Mouse (Mus musculus): ENCODE measurements around the gene Gm20662.

Gene Gm20662

DNA sequence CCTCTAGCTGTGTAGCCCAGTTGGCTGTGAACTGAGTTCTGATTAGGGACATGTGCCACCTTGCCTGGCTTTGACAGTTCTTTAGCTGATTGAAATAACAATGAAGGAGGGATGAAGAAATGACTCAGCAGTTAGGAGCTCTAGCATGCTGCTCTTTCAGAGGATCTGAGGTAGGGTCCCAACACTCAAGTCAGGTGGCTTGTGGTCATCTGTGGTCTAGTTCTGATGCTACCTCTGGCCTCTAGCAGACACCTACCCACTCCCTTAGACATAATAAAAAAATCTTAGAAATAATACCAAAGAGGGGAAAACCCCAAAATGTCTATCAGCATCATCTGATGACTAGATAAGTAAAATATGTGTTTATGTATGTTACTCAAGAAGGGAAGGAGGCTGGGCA, 14.2 kb downstream of the Gm20662 start:
- peak; percentile 36 for DNase-seq (ENCODE audit: low read depth, low spot score)

DNA sequence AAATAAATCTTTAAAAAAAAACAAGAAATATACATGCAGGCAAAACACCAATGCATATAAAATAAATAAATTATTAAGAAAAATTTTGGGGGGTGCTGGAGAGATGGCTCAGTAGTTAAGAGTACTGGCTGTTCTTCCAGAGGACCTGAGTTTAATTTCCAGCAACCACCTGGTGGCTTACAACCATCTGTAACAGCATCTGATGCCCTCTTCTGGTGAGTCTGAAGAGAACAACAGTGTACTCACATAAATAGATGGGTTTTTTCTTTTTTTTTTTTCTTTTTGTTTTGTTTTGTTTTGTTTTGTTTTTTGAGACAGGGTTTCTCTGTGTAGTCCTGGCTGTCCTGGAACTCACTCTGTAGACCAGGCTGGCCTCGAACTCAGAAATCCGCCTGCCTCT, 17.4 kb downstream of the Gm20662 start:
- peak; percentile 28 for DNase-seq (ENCODE audit: low read depth, low spot score)

DNA sequence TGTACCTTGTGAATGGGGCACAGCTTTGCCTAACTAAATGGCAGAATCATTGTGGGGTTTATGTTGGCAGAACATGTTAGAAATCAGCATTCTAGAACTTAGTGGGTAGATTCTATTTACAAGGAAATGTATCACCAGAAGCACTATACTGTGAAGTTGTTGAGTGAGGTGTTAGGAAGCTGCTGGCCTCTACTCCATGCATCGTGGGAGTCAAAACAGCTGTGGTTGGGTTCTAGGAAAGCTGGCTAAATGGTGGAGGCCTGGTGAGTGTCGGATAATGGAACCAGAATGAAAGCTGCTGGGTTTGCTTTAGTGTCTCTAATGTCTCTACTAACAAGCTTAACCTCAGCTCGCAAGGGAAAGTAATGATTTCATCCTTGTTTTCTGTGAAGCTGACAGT, 21.0 kb downstream of the Gm20662 start:
- no peak for DNase-seq (ENCODE audit: low read depth, low spot score)

DNA sequence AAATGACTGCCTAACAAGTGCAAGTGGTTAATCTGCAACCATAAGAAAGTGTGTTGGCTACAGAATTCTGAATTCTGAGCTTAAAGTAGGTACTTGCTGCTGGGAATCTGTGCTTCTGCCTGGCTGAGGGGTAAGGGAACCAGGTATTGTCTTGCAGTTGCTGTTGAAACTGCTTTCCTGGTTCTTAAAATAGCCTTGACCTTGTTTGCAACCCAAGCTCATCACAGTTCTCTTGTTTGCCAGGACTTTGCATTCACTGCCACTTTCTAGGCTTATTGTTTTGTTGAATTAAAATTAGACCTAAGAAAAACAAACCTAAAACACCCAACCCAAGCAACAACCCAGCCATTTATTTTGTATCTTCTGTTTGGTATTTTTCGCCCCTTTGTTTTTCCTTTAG, 24.6 kb downstream of the Gm20662 start:
- no peak for DNase-seq (ENCODE audit: low read depth, low spot score)

DNA sequence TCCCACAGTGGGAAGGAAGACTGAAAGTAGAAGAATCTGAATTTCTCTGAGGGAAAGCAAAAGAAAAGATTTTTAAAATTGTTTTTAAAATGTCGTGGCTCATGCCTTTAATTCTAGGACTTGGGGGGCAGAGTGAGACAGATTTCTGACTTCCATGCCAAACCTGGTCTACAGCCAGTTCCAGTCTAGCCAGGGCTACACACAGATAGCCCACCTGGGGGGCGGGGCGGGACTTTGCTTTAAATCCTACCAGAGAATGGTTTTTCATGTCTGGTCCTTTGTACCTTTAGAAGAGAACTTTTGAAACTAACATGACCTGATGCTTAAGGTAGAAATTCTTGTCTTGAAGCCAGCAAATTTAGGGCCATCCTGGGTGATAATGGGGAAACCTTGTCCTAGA, 27.1 kb downstream of the Gm20662 start:
- DNase-seq (ENCODE audit: low read depth, low spot score): no peak

DNA sequence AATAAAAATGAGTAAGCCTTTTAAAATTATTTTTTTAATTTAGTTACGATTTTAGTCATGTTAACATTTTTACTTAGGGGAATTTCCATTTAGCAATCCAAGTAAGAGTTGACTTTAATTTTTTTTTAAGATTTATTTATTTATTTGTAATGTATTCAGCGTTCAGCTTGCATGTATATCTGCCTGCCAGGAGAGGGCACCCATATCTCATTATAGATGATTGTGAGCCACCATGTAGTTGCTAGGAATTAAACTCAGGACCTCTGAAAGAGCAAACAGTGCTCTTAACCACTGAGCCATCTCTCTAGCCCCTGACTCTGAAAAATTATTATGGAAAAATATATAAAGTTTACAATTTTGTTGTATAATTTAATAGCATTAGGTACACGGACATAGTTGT, 30.4 kb downstream of the Gm20662 start:
- peak; percentile 63 for DNase-seq (ENCODE audit: low read depth, low spot score)

DNA sequence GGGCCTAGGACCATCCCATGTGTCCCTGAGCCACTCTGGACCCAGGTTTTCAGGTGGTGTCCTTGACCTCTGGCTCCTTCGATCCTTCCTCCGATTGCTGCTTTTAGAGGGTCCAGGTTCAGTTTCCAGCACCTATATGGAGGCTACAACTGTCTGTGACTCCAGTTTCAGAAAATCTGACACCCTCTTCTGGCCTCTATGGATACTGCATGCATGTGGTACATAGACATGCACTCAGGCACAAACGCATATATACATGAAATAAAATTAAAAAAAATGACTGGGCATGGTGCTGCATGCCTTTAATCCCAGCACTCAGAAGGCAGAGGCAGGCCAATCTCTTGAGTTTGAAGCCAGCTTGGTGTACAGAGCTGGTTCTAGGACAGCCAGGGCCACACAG, 31.7 kb downstream of the Gm20662 start:
- DNase-seq (ENCODE audit: low read depth, low spot score): no peak

DNA sequence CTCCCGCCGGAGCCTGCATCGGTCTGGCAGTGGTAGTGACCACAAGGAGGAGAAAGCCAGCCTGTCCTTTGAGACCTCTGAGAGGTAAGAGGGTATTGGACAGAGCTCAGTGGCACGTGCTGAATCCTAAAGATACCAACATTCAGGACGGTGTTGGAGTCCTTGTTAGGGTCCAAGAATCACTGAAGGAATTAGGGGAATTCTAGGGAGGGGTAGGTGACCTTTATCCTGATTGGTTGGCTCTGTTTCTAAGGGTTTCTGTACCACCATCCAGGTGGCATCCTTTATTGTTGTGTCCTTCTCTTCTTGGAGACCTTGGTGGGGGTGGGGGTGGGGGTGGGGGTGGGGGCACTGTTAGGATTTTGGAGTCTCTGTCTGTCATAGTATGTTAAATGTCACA, 36.0 kb downstream of the Gm20662 start:
- no peak for DNase-seq (ENCODE audit: low read depth, low spot score)

DNA sequence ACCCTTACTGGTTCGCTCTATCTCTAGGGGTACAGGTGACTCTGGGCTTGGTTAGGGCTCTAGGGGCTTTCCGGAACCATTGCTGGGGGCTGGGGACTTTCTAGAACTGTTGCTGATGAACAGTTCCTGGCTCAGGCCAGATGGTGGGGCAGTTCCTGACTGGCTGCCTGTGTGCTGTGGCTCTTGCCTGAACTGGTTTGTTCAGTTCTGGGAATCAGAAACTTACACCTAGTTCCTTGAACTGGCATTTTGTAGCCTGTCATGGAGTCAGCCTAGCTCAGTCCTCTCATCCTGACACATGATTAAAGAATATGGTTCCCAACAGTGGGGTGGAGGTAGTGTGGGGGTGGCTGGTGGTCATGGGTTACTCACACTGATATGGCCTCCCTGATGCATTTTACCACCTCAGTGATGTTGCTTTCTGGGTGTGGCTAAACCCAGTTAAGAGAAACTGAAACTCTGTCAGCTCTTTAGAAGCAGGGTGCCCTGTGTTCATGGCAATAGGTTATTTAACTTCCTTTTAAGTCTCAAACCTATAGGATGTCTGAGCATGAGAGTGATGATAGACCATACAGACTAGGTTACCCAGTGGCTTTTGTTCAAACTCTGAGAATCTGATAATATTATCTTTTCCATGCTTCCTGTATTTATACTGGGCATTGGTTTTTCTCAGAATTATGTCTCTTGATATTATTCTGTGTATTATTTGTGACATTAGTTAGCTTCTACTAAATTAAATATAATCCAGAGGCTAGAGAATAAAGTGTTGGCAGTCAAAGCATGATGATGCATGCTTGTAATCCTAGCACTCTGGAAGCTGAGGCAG, 39.4 kb downstream of the Gm20662 start:
- DNase-seq (ENCODE audit: low read depth, low spot score): peak; percentile 84

DNA sequence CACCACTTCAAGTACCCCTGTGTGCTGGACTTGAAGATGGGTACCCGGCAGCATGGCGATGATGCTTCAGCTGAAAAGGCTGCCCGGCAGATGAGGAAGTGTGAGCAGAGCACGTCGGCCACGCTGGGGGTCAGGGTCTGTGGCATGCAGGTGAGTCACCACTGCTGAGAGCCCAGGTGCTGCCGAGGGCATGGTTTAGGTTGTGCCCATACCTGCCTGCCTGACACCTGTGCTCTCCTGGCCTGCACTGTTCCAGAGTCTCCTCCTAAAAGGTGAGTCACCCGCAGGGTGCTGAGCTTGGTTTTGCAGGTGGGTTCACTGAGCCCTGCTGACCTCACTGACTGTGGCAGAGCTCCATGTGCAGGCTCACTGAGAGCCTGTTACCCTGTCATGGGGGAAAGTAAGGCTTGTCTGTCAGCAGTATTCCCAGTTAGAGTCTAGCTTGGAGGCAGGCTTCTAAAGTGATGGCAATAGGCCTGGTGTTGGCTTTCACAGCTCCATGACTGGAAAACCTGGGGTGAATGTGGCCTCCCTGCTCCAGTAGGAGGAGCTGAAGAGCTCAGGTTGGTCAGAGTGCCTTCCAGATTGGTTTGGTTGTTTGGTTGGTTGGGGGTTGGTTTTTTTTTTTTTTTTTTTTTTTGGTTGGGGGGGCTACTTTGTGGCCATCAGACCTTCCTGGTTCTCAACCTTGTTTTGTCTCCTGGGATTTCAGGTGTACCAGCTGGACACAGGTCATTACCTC, 48.8 kb downstream of the Gm20662 start:
- no peak for DNase-seq (ENCODE audit: low read depth, low spot score)

DNA sequence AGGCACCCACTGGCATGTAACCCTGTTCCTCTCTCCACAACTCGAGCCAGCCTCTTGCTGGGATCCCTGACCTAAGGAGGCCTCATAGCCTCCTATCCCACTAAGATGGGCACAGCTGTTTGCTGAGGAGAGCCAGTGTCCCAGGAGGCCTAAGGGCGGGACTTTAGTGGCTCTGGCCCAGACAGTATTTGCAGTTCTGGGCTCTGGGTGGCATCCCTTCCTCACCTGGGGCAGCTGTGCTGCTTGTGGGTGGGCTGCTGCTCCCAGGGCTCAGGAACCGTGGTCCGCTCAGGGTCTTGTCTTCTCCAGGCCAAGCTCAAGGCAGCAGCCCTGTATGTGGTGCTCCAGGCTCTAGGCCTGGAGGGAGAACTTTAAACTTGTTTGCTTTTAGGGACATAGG, 50.4 kb downstream of the Gm20662 start:
- DNase-seq (ENCODE audit: low read depth, low spot score): no peak

DNA sequence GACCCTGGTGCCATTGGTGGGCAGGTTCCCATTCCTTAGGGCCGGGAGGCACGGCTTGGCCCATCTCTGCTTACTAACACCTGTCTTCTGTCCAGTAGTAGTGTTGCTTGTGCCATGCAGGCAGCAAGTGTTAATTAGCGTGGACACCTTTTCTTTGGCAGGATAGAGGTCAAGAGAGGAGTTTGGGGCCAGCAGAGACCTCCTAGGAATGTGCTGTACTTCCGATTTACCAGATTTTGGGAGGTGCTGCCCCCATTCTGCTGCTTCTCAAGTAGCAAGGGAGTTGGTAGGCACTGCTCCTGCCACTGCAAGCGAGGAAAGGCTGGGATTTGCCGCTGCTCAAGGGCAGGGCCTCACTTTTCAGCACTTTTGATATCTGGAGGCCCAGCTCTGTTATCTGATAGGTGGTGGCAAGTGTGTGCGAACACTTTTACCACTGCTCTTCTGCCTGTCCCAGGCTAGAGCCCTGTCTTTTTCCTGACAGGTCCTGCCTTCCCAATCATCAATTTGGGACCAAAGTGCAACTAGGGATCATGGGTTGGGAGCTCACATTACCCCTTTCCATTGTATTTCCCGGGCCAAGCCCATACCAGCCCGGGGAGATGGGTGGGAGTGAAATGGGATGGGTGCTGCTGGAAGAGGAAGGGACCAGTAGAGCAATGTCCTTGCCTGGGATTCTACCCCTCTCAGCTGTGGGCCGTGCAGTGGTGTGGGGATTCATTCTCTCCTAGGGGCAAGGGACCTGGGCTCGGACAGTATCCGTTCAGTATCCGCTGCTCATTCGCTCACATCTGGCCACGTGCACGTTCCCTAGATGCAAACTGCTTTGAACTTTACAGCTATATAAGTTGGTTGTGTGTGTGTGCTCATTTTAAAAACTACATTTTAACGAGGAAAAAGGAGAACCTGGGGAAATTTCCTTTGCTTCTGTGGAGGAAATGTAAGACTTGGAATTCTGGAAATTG, 51.7 kb downstream of the Gm20662 start:
- no peak for DNase-seq (ENCODE audit: low read depth, low spot score)

DNA sequence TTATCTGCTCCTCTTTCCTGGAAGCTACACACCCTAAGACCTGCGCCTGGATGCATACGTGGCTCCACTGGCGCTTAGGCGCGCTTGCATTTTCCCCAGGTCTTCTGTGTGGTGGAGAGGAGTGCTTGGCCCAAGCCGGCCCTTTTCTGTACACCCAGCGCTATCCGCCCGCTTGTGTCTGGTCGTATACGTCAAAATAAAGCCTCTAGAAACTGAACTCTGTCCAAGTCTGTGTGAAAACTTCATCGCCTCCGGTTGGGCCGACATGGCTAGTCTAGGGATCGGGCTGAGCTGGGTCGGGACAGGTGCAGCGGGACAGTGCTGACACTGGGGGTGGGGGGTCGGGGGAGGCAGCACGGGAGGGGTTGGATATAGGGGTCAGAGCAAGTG, 52.4 kb downstream of the Gm20662 start:
- no peak for DNase-seq (ENCODE audit: low read depth, low spot score)

DNA sequence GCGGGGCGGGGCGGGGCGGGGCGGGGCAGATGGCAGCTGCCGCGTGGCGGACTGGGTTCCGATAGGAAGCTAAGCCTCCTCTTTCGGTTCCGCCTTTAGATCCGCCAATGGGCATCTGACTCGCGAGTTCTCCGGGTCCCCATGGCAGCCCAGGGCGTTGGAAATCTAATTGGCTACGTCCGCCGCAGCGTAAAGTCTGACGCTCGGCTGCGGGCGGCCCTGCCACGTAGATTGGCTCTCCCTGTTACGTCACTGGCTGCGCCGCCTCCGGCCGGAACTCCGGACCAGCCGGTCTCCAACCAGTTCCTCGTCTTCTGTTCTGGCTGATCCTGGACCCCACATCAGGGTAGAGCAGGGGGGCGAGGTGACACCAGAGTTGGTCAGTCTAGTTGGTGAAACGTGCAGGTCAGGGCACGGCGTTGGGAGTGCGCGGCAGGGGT, 52.9 kb downstream of the Gm20662 start, which contains the start of gene Gmppb:
Gene Gmppb, plus strand, starts transcription at position 227 of the 440 bp plus-strand sequence.
- peak; percentile 98 for DNase-seq (ENCODE audit: low read depth, low spot score)

DNA sequence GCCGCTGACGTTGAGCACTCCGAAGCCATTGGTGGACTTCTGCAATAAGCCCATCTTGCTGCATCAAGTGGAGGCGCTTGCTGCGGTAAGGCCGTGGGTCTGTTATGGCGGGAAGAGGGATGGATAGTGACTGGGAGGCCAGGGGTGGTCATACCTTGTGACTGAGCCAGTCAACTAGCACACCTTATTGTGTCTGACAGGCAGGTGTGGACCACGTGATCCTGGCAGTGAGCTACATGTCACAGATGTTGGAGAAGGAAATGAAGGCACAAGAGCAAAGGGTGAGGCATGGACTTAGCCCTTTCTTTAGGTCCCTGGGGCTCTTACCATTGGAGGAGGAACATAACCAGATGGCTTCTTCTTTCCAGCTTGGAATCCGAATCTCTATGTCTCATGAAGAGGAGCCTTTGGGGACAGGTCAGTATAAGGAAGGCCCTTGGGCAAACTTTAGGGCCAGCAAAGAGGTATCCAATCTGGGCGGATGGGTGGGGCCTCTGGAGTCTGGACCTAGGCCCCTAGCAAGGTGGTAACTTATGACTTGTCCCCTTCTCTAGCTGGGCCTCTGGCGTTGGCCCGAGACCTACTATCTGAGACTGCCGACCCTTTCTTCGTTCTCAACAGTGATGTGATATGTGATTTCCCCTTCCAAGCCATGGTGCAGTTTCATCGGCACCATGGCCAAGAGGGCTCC, 53.6 kb downstream of the Gm20662 start:
- DNase-seq (ENCODE audit: low read depth, low spot score): peak; percentile 68

DNA sequence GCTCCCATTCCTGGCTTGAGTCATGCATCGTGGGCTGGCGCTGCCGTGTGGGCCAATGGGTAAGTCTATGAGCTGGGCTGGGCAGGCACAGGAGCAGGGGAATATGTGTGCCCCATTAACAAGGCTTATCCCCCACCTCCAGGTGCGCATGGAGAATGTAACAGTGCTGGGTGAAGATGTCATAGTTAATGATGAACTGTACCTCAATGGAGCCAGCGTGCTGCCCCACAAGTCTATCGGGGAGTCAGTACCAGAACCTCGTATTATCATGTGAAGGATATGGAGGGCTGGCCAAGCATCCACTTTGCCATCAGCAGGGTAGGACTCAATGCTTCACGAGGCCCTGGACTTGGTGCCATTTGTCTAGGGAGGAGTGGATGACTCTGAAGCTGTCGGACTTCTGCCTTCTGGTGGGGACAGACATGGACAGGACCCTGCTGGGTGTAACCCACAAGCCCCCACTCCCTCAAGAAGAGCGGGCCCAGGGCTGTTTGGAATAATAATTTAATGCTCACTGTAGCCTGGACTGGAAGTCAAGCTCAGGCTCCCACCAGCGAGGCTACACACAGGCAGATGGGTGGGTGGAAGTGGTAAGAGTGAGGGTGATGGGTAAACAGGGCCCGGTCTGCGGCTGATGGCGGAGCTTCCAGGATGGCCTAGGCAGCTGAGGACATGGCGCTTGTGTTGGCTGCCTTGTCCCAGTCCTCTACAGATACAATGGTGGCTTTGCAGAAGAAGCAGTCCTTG, 55.2 kb downstream of the Gm20662 start:
- no peak for DNase-seq (ENCODE audit: low read depth, low spot score)

DNA sequence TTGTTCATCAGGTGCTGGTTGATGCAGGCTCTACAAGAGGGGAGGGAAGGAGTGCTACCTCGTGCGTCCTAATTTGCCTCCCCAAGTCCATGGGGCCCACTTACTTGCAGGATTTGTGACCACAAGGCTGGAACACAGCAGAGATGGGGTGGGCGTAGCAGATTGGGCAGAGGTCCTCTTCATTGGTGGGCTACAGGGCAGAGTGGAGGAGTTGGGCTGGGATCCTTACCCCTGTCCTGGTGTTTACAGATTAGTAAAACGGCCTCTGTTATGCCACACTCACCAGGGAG, 55.7 kb downstream of the Gm20662 start:
- no peak for DNase-seq (ENCODE audit: low read depth, low spot score)

DNA sequence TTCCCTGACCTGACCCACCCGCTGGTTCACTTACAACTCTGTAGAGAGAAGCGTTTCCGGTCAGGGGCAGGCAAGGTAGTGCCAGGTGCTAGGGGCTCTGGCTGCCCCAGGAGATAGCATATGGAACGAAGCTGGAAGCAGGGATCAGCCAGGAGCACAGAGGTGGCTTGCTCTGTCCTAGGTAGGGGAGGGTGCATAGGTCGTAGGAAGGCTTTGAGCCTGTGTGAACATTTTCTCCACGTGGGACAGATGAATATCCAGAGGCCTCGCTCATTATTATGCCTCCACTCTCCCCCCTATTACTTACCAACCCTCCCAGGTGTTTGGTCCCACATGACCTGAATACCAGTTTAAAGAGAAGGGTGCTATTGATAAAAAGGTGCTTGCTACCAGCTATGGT, 56.3 kb downstream of the Gm20662 start:
- no peak for DNase-seq (ENCODE audit: low read depth, low spot score)

DNA sequence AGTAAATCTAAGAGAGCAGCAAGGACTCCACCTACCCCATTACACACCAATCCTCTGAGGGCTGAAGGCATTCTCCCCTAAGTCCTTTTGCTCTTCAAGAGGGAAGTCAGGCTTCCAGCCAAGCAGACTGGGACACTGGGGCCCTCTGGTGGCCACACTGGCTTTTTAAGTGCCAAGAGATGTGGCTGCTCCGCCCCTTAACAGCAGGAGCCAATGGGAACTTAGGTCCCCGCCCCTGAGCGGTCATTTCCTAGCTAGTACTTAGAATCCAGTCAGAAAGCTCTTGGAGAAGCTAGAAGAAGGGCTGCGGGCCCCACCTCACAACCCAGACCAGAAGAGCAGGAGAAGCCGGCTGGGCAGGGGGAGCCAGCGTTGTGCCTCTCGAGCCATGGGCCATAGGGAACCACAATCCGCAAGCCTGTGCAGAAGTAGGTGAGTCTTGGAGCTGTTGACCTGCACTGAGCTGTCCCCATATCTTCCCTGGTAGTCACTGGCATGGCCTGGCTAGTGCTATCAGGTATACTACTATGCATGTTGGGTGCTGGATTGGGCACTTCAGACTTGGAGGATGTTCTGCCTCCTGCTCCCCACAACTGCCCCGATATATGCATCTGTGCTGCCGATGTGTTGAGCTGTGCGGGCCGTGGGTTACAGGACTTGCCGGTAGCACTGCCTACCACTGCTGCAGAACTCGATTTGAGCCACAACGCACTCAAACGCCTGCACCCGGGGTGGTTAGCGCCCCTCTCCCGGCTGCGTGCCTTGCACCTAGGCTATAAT, 56.9 kb downstream of the Gm20662 start, which contains the start of gene Amigo3:
Gene Amigo3, plus strand, starts transcription at position 275 of the 780 bp plus-strand sequence.
- peak; percentile 96 for DNase-seq (ENCODE audit: low read depth, low spot score)
